ENCODE assay signal across 9 mouse cellular contexts in the genomic region with DNA sequence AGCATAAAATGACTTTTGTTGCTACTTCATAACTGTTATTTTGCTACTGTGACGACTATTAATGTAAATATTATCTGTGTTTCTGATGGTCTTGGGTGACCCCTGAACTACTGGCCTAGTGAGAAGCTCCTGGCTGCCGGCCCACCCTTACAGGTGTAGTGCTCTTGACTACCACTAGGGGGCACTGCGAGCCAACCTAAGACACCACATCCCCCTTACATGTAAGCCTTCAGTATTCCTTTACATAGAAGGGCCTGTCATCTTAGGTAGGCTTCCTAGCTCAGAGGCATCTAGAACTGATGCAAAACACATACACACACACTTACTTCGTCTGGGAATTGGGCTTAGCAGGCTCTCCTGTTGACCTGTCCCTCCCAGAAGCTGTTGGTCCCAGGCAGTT. TPM values are rescaled to one million over a fixed set of nuclear protein-coding genes. Genes with fewer than 3 reads are reported as not detected.
A peak's percentile ranks its signal among the peaks of the same experiment; 100 is the strongest.
DNase-seq lines count a peak whose midpoint lies in the region; ATAC-seq and TF ChIP-seq lines count a peak whose summit lies in the region.
"Had no signal": no experiment of that assay in that cellular context is flagged by ENCODE, and none has a peak within 500 bp of the region (broad histone marks: within the 10 kb centered on the region; RNA-seq: fewer than 3 reads in every experiment).

No protein-coding gene starts in this region.

- no peaks in the 10 kb centered on the region for H3K36me3 ChIP-seq in forebrain, embryonic 11.5 days (ENCODE audit: control insufficient read depth, insufficient read depth, low read length)
- no peaks in the 10 kb centered on the region for H3K36me3 ChIP-seq in midbrain, embryonic 10.5 days
- no peaks in the 10 kb centered on the region for H3K36me3 ChIP-seq in small intestine, adult 2 months (ENCODE audit: control insufficient read depth, insufficient read depth, low read length)

- TF ChIP-seq POLR2A in brain, embryonic 14.5 days (IDR thresholded peaks at IDR 0.05; ENCODE audit: borderline replicate concordance, extremely low read depth, insufficient read depth, insufficient read length, poor library complexity, severe bottlenecking): no peak
- TF ChIP-seq POLR2A in small intestine, adult 2 months (IDR thresholded peaks at IDR 0.05; ENCODE audit: low read depth, low read length): no peak

- H3K4me1 ChIP-seq in forebrain, embryonic 11.5 days (replicated peaks; ENCODE audit: control insufficient read depth, insufficient read depth, low read length): peaks cover 6% of the 10 kb centered on the region; the same call in 1 of the 2 replicates
- peaks cover 6% of the 10 kb centered on the region; the same call in 1 of the 2 replicates for H3K4me1 ChIP-seq in midbrain, embryonic 10.5 days
- peaks cover 21% of the 10 kb centered on the region; the same call in 1 of the 2 replicates for H3K4me1 ChIP-seq in small intestine, adult 2 months (ENCODE audit: control insufficient read depth, insufficient read depth, insufficient read length, low read length)

- no peaks in the 10 kb centered on the region for H3K27me3 ChIP-seq in forebrain, embryonic 11.5 days (ENCODE audit: control insufficient read depth, insufficient read depth, low read length)
- H3K27me3 ChIP-seq in midbrain, embryonic 10.5 days (ENCODE audit: low read depth, poor library complexity, severe bottlenecking): no peaks in the 10 kb centered on the region
- no peaks in the 10 kb centered on the region for H3K27me3 ChIP-seq in small intestine, adult 2 months (ENCODE audit: control insufficient read depth, insufficient read depth, low read length)

- DNase-seq in heart, adult 18-20 months: peak; percentile 65 to 88
- no peak for DNase-seq in heart, postnatal 25 days (ENCODE audit: low spot score)
- DNase-seq in brain, embryonic 14.5 days (ENCODE audit: low read depth): peak; percentile 89
- DNase-seq in forebrain, embryonic 11.5 days (ENCODE audit: low spot score): peak; percentile 86
- DNase-seq in heart, postnatal 10 days: peak; percentile 74 to 86
- peak; percentile 70 for DNase-seq in left cerebral cortex, adult 11 months (ENCODE audit: low spot score)
- peak; percentile 77 for DNase-seq in midbrain, embryonic 10.5 days (ENCODE audit: low spot score)

- intact Hi-C loops in heart, postnatal 25 days (cut with DNase I): loop anchor here (5.0 kb wide), 1 partner anchor 339 kb away; no protein-coding TSS in a partner anchor
- intact Hi-C loops in heart, postnatal 10 days (cut with DNase I): loop anchor here (5.0 to 10.0 kb wide), 3 partner anchors 339 to 609 kb away; no protein-coding TSS in a partner anchor

- peak; percentile 95 for TF ChIP-seq CTCF in brain, embryonic 14.5 days (IDR thresholded peaks at IDR 0.05; ENCODE audit: borderline replicate concordance, extremely low read depth, insufficient read depth, insufficient read length)
- peak; percentile 85; the same call in 1 of the 2 replicates for TF ChIP-seq CTCF in small intestine, adult 2 months (IDR thresholded peaks at IDR 0.05; ENCODE audit: extremely low read depth, insufficient read length, insufficient replicate concordance, low read depth, low read length)

- H3K9me3 ChIP-seq in forebrain, embryonic 11.5 days (ENCODE audit: control insufficient read depth, low read length): 0 out of 2 replicates have a peak, but pooled peaks cover 4% of the 10 kb centered on the region
- peaks cover 7% of the 10 kb centered on the region; the same call in 1 of the 2 replicates for H3K9me3 ChIP-seq in midbrain, embryonic 10.5 days (replicated peaks)

- no peak overlapping the region for H3K9ac ChIP-seq in forebrain, embryonic 11.5 days (ENCODE audit: low read length)

- H3K4me2 ChIP-seq in forebrain, embryonic 11.5 days (ENCODE audit: low read depth, low read length, severe bottlenecking): no peak overlapping the region

- WGBS in forebrain, embryonic 11.5 days: 6% methylated on average over 4 of the region's 4 CpGs
- 8% methylated on average over 4 of the region's 4 CpGs for WGBS in midbrain, embryonic 10.5 days
- WGBS in small intestine, adult 2 months: 4% methylated on average over 4 of the region's 4 CpGs

- ATAC-seq in forebrain, embryonic 11.5 days (replicated peaks; ENCODE audit: low FRiP score): peak; percentile 25; the same call in 1 of the 2 replicates

- H3K4me3 ChIP-seq in forebrain, embryonic 11.5 days (ENCODE audit: low read depth, low read length): no peak overlapping the region
- H3K4me3 ChIP-seq in midbrain, embryonic 10.5 days: no peak overlapping the region
- H3K4me3 ChIP-seq in small intestine, adult 2 months (ENCODE audit: low read depth, low read length): no peak overlapping the region
- H3K4me3 ChIP-seq: megakaryocyte, embryonic 14.5 days had no signal

- no peak overlapping the region for H3K27ac ChIP-seq in forebrain, embryonic 11.5 days (ENCODE audit: low read depth, low read length)
- no peak overlapping the region for H3K27ac ChIP-seq in midbrain, embryonic 10.5 days (replicated peaks)
- H3K27ac ChIP-seq in small intestine, adult 2 months (ENCODE audit: insufficient read depth, low read depth, low read length): no peak overlapping the region

RNA-seq across cellular contexts. Expression of a gene that starts 41.3 kb away (rescaled TPM):
- 10 to 100 TPM; 20.4 to 22.9 TPM for total RNA-seq in heart, adult 18-20 months (2021)
- 10 to 100 TPM; 24.3 to 24.9 TPM for total RNA-seq in heart, postnatal 25 days (2021)
- polyA plus RNA-seq in brain, embryonic 14.5 days (2012; rRNA removed): 39.7 and 40.9 TPM in 2 replicates
- 72.0 and 73.1 TPM in 2 replicates for polyA plus RNA-seq in forebrain, embryonic 11.5 days (2014; fragmentation: Nextera tagmentation; extraction: Ambion mirVana)
- 10 to 100 TPM; 35.9 to 42.5 TPM for total RNA-seq in heart, postnatal 10 days (2021)
- 70.9 and 79.7 TPM in 2 replicates for polyA plus RNA-seq in midbrain, embryonic 10.5 days (2016; fragmentation: Nextera tagmentation; extraction: Ambion mirVana)
- 35.8 and 48.1 TPM in 2 replicates for polyA plus RNA-seq in small intestine, adult 2 months (2012; rRNA removed)
